Mouse (Mus musculus) thymus, postnatal 36 days (tissue): Measurements from ENCODE around the gene Rhoj.
A peak's percentile ranks its signal among the peaks of the same experiment; 100 is the strongest.
"Not testable (repeated sequence)": the region's sequence is repeated elsewhere in the genome, so short reads cannot be mapped to it uniquely, and the experiment has no call there.

Experiments
- DNase-seq, 2 experiments: peaks; one replicate each; pipeline ENCODE4 v3.0.0; 2022; ENCODE audit warnings: mixed read lengths in 2 of 2

Gene Rhoj

DNA sequence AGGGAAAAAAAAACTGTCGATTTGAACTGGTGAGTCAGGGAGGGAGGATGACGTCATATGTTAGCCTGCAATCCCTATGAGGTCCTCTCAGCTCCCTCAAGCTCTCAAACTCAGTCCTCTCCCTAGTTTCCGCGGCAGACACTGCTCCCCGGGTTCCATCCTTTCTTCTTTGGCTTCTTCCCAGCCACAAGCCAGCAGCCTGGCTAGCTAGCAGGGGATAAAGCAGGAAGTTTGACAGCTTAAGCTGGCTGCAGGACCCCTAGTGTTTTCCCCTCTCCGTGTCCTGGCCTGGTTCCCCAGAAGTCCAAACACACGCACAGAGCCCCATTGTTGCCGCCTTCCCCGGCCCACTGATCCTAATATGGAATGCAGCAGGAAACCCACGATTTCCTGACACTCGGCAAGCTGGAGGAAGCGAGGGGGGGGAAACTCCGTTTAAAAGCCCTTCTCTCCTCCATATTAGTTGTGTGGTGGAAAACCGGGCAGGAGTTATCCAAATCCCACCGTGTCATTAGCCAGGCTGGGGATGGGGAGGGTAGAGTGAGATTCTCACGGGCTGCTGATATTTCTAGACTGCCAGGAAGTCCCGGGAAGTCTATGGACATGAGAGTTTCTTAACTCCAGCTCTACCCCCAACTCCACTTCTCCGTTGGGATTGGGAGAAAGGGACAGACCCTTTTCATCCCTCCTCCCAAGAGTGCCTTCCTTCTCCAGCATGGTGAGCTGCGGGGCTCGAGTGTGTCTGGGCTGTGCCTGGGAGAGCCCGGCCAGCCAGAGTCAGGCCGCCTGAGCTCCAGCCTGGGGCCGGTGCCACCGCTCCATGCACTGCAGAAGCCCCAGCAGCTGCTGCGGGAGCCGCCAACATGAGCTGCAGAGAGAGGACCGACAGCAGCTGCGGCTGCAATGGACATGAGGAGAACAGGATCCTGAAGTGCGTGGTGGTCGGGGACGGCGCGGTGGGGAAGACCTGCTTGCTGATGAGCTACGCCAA, at the start of gene Rhoj:
Gene Rhoj (plus strand): TSS at position 362 of the 991 bp plus-strand sequence.
- DNase-seq = peak; percentile 12 to 23

DNA sequence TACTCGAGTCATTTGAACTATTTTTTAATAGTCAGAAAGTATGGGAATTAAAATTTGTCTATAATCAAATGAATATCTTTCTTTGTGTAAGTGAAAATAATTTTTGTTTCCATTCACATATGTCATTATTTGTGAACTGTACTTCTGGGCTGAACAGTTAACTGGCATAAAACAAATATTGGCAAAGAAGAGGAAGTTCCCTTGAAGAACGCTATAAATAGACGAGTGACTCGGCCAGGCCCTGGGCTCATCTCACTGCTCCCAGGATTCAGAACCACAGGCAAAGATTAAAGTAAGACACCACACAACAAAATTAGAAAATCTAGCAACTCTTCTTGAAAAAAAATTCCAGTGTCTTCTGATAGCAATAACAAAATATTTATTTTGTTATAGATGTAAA, 36.4 kb upstream of the Rhoj start:
- no peak for DNase-seq

DNA sequence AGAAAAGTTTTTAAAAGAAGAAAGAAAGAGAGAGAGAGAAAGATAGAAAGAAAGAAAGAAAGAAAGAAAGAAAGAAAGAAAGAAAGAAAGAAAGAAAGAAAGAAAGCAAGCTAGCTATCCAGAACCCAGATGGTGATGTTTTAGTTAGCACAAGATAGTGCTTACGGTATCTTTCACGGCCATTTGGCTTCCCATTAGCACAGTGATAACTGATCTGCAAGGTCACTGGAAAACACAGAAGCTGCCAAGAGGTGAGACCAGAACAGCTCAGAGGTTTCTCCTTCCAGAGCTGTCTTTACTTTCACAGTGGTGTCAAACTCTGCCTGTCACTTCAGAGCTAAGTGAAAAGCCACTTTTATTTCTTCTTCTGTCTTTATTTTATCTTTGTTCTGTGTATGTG, 32.4 kb upstream of the Rhoj start:
- no peak for DNase-seq

DNA sequence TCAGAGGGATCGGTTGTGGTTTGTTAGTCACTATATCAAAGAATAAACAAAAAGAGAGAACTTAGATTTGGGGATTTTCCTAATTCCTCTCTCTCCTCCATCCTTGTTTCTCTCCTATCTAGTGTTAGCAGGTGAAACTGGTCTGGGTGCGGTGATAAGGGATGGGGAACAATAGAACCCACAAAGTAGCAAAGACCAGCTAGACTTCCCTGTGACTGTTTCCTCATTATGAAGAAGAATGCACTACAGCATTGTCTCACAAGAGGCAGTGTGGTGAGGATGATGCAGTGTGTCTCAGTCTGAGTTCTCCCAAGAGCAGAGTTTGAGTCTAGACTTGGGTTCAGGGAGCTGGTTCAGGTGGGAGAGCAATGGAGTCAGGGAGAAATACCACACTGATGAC, 30.7 kb upstream of the Rhoj start:
- no peak for DNase-seq

DNA sequence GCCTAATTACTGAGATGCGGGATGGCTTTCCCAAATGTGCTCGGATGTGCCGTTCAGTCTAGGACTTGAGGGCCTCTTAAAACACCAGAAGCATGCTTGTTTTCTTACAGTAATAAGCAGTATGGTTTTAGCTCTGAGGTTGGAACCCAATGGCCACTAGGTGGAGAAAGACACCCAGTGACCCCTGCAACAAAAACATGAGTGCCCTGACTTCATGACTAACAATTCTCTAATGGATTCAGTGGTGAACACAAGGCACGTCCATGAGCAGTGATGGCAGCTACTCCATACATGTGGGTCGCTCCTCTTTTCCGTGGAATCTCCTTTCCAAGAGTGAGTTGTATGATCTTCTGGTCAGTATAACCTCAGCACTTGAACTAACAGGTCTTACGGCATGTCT, 27.6 kb upstream of the Rhoj start:
- DNase-seq = peak; percentile 15 to 18

DNA sequence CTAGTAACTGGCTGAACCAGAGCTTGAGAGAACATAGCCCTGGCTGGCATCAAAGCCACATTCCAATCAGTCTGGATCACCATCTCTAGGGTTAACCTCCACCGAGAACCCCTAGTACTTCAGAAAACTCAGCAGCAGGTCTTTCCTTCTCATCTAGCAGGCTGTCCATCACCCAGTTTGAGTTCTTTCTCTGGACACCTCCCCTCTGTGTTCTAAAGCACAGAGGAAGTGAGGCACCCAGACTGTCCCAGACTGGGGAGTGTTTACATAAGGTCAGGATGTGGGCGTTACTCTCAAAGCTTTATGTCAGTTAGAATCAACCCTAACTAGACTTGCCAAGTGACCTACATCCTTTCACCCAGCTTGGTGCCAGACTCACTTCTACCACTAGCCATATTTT, 24.9 kb upstream of the Rhoj start:
- DNase-seq = peak; percentile 56 to 61

DNA sequence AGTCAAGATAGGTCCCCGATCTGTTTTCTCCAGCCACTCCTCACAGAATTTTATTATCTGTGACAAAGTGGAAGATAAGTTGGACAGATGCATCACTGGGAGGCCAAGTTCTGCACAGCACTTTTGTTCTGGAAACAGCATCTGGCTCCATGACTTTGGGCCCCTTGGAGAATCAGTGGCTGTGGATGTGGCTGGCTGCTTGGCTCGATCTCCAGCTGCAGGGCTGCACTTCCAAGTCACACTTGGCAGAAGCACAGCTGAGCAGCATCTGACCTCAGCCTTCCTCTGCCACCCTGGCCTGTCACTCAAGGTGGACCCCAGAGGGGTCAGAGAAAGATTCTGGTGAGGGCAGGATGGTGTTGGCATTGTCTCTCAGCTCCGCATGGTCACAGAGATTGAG, 22.0 kb upstream of the Rhoj start:
- DNase-seq = no peak

DNA sequence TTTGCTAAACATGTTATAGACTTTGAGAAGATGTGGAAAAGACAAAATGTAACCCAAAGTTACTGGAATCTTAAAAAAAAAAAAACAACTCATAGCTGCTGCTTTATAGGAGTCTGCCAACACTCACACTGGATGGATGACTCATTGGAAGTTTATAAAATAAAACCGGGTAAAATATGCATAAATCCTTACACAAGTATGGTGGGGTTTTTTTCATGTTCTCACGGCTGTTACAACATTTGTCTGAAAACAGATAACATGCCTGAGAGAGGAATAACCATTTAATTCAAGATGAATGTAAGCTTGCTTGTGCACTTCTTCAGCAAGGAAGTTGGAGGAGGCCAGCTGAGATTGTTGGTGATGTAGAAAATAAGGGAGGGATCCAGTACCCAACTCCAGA, 17.6 kb upstream of the Rhoj start:
- no peak for DNase-seq

DNA sequence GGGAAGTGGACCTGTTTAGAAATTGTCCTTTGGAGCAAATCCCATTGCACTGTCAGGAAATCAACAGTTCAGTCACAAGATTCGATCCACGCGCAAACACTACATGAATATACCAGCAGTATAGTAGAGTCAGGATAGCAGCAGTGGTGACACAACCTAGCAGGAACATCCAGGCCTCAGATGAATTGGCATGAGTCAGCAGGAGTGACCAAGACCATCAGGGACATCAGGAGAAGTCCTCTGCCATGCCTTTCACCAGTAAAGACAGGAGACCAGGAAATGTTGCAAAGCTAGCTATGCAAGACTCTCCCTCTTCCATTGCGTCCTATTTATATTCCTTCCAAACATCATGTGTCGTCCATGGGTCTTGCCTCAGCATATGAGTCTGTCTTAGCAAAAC, 16.6 kb upstream of the Rhoj start:
- DNase-seq = no peak

DNA sequence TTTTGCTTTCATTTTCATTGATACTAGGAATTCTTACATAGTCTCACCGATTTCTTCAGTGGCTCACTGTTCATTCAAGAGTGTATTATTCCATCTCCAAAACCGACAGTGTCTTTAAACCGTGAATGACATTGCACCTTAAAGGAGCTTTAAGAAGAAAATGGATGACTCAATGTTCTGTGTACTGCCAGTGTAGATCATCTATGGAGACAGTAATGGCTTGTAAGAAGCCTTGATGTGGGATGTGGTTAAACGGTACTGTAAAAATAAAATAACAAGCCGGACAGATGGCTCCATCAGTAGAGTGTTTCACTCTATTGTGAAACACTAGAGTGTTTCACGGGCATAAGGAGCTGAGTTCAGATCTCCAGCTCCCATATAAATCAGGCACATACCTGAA, 15.2 kb upstream of the Rhoj start:
- DNase-seq = no peak

DNA sequence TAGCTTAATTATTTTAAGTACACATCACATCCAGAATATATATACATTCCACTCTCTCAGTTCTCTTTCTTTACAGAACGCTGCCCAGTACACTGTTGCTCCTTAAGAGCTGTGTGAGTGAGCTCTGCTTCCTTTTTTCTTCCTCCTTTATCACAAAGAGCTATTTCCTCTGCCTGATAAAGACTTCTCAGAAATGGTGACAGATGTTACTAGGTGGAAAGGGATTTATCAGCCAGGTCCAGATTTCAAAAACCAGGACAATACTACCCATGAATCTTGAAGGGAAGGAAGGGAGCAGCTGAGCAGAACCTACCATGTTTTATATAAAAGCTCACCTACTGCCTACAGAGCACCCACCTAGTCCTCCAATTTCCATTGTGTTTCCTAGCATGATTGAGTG, 8.3 kb upstream of the Rhoj start:
- DNase-seq = no peak

DNA sequence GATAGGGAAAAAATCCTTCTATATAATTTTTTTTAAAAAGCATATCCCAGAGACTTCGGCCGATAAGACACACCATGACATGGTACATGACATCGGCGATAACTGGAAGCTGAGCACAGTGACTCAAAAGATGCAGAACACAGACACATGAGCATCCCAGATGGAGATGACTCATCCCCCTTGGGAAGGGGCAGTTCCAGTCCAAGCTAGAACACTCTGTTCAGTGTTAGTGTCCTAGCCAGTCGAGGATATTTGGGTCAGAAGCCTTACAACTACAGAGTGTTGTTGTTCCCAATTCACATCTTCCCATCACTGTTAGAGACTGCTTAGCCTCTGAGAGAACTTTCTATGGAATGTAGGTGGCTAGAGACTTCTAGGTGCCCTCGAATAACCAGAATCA, 4.0 kb upstream of the Rhoj start:
- no peak for DNase-seq

DNA sequence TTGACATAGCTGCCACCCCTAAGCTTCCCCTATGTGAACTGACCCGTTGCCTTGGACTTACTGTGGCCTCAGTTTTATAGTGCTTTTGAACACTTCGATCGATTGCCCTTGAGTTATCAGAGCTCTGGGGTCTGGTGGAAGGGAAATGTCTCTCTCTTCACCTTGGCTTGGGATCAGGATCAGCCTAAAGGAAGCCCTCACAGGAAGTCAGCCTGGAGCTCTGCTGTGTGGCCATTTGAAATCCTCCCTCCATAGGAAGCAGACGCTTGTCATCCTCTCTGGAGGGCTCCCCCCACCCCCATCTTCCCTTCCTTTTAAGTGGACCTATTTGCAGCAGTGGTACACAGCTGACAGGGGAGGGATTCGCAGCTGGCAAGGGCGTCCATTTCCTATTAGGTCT, 1.6 kb downstream of the Rhoj start:
- no peak for DNase-seq

DNA sequence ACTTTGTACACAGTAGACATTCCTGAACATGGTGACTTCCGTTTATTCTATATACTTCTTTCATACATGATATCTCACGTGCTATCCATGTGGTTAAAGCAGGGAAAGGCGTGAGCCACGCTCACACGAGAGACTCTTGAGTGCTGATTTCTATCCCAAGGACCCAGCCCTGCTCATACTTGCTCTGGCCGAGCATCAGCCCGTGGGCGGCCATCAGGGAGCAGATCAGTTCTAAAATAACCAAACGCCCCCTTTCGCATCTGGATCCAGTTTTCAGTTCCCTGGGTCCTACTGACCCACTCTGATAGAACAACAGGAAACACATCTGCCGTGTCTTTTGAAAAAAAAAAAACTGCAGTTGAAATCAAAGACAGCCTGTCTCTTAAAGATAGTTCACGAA, 2.6 kb downstream of the Rhoj start:
- DNase-seq = no peak

DNA sequence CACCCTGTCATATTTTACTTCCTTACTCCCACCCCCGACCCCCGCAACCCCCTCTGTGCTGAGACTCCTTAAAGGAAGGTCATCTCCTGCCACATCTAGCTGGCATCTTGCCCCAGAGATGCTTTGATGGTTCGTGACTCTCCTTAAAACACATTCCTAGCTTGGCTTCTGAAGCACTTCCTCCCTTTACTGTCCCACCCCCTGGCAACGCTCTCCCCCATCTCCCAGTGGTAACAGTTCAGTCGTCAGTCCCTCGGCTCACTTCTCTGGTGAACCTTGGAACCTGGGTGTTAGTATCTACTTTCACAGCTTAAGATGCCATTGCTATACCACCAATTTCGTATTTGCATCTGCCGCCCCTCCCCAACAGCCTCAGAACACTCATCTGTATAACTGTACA, 3.8 kb downstream of the Rhoj start:
- DNase-seq = no peak

DNA sequence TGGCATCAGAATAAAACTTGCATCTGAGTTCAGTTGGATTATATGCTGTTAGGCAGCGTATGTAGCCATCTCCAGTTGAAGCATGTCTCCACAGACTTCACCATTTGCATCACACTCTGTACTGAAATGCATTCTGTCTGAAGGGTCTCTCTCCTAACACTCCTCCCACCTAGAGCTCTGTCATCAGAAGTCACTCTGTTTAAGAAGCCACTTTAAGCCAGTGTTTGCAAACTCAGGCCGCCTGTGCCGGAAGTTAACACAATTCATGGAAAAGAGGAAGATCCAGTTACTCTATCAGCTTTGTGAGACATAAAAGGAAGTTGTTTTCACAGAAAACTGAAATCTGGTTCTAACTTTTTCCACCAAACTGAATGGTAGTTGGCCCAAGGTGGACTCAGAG, 5.9 kb downstream of the Rhoj start:
- DNase-seq = no peak

DNA sequence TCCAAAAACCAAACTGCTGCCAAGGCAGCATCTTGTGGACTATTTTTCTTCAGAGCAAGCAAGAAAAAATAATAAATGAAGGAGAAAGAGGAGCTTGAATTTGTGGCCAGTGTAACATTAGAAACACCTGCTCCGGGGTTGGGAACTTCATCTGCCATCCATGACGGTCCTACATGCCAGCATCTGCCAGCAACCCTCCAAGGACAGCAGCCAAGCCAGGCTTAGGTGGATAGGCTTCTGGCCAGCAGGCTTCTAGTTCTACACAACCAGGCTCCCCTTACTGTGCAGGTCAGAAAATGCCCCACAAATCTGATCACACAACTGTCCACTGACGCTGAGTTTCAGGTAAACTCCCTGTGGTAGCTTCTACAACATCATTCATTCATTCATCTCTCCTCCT, 7.7 kb downstream of the Rhoj start:
- no peak for DNase-seq

DNA sequence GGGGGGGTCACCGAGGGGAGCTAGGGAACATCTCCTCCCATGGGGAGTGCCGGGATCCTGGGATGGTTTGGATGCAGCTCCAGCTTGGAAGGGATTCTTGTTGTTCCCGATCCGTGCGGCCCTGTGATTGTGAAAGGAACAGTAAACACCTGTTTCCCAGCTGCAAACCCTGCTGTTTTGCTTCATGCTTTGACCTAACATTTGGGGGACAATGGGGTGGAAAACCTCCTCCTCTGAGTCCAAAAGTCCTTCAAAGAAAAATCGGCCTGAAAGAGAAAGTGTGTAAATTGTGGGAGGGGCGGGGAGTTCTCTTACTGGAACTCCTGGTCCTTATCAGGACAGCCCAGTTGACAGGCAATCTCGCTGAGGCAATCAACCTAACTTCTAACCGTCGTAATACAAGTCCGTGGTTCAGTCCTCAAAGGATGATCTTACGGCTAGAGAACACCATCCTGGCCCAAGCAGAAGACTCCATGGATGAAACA, 12.4 kb downstream of the Rhoj start:
- DNase-seq = no peak

DNA sequence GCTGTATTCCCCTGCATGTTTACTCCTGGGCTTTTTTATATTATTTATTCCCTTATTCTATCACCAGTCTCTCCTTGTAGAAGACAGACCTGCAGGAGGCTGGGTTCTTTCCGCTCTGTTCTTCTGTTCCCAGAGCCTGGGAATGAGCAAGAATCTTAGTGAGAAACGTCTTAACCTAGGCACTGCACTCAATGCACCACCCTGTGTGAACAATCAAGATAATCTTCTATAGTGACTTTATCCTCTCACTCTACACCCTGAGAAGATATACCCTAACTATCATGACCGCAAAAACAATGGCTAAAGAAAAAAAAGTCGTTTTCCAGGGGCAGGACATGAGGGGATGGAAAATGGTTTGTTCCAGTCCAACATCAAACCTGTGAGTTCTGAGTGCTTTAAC, 13.1 kb downstream of the Rhoj start:
- DNase-seq = no peak

DNA sequence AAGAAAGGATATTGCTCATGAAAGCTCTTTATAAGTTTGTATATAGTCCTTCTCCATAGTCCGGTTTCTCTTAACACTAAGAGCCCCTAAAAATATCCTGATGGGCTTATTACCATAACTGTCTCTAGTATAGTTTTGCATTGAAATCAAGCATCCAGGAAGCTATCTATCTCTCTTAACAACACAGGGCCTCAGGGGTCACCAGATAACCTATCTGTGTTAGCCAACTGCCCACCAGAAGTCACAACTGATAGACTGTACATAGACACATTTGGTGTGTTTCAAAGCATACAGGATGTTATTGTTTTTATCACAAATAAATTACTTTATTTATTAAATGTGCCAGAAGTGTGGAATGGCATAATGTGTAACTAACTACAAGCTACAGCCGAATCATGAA, 21.1 kb downstream of the Rhoj start:
- DNase-seq = no peak

DNA sequence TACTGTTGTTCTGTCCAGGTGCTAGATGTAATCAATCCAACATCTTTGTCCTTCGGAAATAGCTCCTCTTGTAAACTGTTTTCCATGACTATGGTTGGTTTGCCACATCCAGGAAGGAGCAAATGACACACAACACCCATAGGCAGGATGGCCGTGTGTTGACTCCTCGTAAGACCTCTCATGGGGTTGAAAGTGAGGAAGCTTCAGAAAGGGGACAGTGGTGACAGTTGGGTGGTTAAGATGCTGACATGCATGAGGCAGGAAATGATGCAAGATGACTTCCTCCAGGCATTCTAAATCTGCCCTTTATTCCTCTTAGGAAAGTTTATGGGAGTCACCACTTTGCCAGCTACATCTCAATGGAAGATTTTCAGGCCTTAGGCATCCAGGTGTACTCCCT, 31.8 kb downstream of the Rhoj start:
- DNase-seq = no peak

DNA sequence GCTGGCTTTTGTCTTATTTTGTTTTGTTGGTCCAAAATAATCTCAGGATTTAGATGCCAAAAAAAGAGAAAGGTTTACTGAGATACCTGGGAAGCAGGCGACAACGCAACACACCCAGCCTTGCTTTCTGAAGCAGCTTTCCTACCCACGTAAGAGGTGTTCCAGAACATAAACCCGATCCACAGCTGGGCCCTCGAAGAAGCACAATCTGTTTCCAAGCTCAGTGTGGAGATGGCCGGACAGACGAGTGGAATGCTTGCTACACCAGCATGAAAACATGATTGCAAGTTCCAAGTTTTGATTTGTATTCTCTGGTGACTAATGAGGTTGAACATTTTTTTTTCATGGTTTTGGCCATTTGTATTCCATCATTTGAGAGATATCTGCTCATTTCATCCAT, 32.2 kb downstream of the Rhoj start:
- no peak for DNase-seq

DNA sequence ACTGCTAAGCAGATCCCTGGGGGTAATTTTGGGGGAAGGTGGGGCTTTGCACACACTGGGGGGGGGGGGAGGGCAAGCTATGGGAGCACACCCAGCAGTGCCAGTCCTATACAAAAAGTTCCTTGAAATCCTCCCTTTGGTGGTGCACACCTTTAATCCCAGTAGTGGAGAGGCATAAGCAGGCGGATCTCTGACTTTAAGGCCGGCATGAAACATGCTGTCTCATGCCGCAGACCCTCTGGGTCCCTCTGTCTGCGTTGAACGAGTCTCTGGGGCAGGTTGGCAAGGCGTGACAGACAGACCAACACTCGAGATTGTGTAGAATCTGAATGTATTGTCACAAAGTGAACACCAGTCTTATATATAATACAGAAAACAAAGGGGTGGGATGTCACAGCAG, 40.4 kb downstream of the Rhoj start:
- DNase-seq = no peak

DNA sequence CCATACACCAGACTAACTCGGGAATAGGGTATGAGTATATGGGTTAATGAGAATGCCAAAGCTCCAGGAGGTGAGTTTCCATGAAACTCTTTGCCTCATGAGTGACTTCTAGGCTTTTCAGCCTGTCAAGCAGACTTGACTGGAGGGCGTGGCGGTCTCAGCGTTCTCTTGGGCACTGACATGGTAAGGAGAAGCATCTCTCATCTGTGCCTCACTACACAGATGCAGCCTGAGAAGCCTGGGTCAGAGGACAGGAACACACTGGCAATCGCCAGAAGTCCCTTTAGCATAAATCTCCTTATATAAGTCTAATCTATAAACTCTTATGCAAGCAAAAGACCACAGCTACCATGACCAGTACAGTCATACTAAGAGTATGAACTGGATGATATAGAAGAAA, 41.4 kb downstream of the Rhoj start:
- DNase-seq = not testable (repeated sequence)

DNA sequence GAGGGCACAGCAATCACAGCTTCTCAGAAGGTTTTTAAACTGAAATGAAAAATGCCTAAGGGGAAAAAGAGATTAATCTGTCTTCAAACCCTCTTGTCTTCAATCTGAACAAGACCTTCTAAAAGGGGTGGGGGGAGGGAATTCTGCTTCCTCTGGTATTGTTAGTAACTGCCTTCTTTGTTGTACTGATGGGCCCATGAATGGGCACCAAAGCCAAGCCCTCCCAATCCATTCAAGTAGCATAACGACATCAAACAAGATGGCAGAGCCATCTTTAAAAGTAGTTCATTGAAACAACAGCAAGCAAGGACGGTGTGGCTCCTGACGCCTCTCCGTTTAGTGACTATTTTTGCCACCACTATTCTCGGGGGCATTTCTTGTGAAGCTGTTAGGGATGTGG, 42.6 kb downstream of the Rhoj start:
- no peak for DNase-seq
